8 mouse cellular contexts compared by ENCODE assay signal in genomic region chr11:46052105-46052659, GRCm38 (mm10). TPM values are rescaled to one million over a fixed set of nuclear protein-coding genes. Genes with fewer than 3 reads are reported as not detected.
DNase-seq lines count a peak whose midpoint lies in the region; ATAC-seq lines count a peak whose summit lies in the region.
"Not testable (repeated sequence)": the region's sequence is repeated elsewhere in the genome, so short reads cannot be mapped to it uniquely, and the experiment has no call there.

Gm12166 (minus strand) TSS chr11:46052321.

- 37% methylated on average over 19 of the region's 19 CpGs for WGBS in forebrain, embryonic 11.5 days

- H3K27me3 ChIP-seq in forebrain, embryonic 11.5 days (ENCODE audit: control insufficient read depth, insufficient read depth, low read length), result not testable (repeated sequence)

- intact Hi-C loops in heart, postnatal 10 days (cut with DNase I), result loop anchor here (2.0 to 5.0 kb wide), 2 partner anchors 35 to 95 kb away; partner anchors contain the start of gene Thg1l

- not testable (repeated sequence) for H3K4me1 ChIP-seq in forebrain, embryonic 11.5 days (replicated peaks; ENCODE audit: control insufficient read depth, insufficient read depth, low read length)

- not testable (repeated sequence) for H3K27ac ChIP-seq in forebrain, embryonic 11.5 days (ENCODE audit: low read depth, low read length)

- ATAC-seq in forebrain, embryonic 11.5 days (replicated peaks; ENCODE audit: low FRiP score), result not testable (repeated sequence)

- not testable (repeated sequence) for H3K4me2 ChIP-seq in forebrain, embryonic 11.5 days (ENCODE audit: low read depth, low read length, severe bottlenecking)

- H3K36me3 ChIP-seq in forebrain, embryonic 11.5 days (ENCODE audit: control insufficient read depth, insufficient read depth, low read length), result not testable (repeated sequence)

- H3K9ac ChIP-seq in forebrain, embryonic 11.5 days (ENCODE audit: low read length), result not testable (repeated sequence)

- peak; percentile 26 for DNase-seq in Muller cell, postnatal 12 days (ENCODE audit: inconsistent ontology term)
- peak; percentile 50 for DNase-seq in cerebellum, adult 11 months
- DNase-seq in forebrain, embryonic 11.5 days (ENCODE audit: low spot score), result peak; percentile 72
- peak; percentile 79 to 86 for DNase-seq in heart, postnatal 10 days
- peak; percentile 45 for DNase-seq in kidney, postnatal 14 days
- DNase-seq in lung, postnatal 14 days, result peak; percentile 83
- DNase-seq in right cerebral cortex, postnatal 4 days, result peak; percentile 45
- peak; percentile 67 for DNase-seq in urinary bladder, postnatal 25 days (ENCODE audit: low spot score)

- H3K4me3 ChIP-seq in forebrain, embryonic 11.5 days (ENCODE audit: low read depth, low read length), result not testable (repeated sequence)

- H3K9me3 ChIP-seq in forebrain, embryonic 11.5 days (ENCODE audit: control insufficient read depth, low read length), result not testable (repeated sequence)

RNA-seq across cellular contexts. Expression of gene Gm12166, which starts in this region (rescaled TPM):
- polyA plus RNA-seq in forebrain, embryonic 11.5 days (2014; fragmentation: Nextera tagmentation; extraction: Ambion mirVana), result 1.9 and 3.4 TPM in 2 replicates
- total RNA-seq in heart, postnatal 10 days (2021), result 1 to 10 TPM; 2.5 to 3.4 TPM

Comparison
In these comparisons a context has a peak if more than half of its experiments do, and no peak if none do; other contexts are left out.
1. DNase-seq: peak in every context shown above with its lines; median percentile 83 in lung, postnatal 14 days; 82 in heart, postnatal 10 days; 72 in forebrain, embryonic 11.5 days; 67 in urinary bladder, postnatal 25 days; 50 in cerebellum, adult 11 months; 45 in kidney, postnatal 14 days; 45 in right cerebral cortex, postnatal 4 days; 26 in Muller cell, postnatal 12 days.